Mouse (Mus musculus): ENCODE data around the gene Mettl16. TPM values are rescaled to one million over a fixed set of nuclear protein-coding genes. Genes with fewer than 3 reads are reported as not detected.

The Mettl16 gene
- polyA plus RNA-seq, 1 experiment = 24.8 TPM

DNA sequence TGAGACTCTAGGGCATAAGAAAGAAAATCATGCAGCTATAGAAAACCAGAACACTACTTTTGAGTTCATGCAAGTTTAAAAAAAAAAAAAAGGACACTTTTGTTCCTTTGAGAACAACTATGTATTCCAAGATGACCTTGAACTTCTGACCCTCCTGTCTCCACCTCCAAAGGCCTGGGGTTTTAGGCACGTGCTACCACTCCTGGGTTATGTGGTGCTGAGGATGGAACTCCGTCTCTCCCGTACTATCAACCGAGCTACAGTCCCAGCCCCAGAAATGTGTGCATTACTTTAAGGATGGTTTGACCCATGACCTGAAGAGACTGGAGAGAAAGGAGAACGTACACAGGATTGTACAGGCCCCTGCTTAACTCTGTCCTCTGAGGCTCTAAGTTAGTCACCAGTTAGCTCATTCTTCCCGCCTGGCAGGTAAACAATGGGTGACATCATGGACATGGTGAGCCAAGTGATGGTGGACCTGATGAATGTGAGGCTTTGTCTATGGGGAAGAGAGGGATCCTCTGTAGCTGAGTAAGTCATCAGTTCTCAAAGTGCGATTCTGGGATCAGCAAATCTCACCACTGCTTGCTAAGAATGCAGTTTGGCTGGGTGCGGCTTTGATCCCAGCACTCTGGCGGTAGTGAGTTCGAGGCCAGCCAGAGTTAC, 6.5 kb upstream of the Mettl16 start:
- TF ChIP-seq GATA1 (IDR thresholded peaks at IDR 0.05; ENCODE audit: low read length) = no peak

DNA sequence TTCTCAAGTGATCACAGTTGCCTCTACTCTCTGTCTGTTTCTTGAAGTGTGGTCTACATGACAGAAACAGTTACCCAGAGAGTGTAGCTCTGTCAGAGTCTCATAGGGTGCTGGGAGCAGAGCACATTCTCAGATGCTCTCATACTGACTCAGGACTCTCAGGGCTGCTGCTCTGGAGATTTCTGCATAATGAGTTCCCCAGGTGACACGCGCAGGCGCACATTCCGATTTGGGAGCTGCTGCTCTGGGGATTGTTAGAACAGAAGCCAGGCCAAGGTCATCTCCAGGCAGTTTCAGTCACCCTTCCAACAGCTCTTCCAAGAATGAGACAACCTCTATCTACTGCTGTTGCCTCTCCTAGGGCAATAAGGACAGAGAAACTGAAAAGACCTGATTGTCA, 3.2 kb upstream of the Mettl16 start:
- TF ChIP-seq GATA1 (IDR thresholded peaks at IDR 0.05; ENCODE audit: low read length) = no peak

DNA sequence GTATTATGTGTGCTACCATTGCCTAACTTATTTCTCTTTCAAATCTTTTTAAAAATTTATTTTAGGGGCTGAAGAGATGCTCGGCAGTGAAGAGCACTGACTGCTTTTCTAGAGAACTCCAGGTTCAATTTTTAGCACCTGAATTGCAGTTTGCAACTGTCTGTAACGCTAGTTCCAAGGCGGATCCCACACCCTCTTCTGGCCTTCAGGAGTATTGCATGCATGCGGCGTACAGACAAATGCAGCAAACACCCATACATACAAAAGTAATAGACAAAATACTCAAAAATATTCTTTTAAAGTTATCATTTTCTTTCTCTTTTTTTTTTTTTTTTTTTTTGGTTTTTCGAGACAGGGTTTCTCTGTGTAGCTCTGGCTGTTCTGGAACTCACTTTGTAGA, 2.6 kb upstream of the Mettl16 start:
- no peak for TF ChIP-seq GATA1 (IDR thresholded peaks at IDR 0.05; ENCODE audit: low read length)

DNA sequence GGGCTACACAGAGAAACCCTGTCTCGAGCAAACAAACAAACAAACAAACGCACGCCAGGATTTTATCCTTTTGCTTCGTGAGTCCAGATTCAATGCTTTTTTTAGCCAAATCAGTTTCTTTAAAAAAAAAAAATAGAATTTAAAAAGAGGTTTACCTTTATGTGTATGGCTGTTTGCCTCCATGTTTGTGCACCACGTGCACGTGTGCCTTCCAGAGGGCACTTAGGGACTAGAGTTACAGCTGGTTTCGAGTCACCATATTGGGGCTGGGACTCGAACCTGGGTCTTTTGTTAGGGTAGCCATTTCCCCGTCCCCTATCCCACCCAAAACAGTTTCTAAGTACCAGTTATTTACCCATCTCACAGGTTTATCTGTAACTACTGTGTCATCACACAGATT, 593 bp upstream of the Mettl16 start:
- no peak for TF ChIP-seq GATA1 (IDR thresholded peaks at IDR 0.05; ENCODE audit: low read length)

DNA sequence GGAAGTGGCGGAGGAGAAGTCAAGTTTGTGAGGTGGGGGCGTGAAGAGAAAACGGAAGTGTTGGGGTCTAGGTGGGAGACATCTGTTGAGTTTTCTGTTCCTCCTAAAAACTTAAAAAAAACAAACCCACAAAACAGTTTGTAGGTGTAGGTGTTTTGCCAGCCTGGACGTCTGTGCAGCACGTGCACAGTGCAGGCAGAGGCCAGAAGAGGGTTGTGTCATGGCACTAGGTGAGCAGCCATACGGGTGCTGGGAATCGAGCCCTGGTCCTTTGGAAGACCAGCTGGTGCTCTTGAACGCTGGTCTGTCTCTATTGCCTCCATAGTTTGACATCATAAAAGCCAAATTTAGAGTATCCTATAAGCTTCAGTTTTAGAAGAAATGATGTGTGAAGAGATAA, 604 bp downstream of the Mettl16 start:
- TF ChIP-seq GATA1 (IDR thresholded peaks at IDR 0.05; ENCODE audit: low read length) = no peak

DNA sequence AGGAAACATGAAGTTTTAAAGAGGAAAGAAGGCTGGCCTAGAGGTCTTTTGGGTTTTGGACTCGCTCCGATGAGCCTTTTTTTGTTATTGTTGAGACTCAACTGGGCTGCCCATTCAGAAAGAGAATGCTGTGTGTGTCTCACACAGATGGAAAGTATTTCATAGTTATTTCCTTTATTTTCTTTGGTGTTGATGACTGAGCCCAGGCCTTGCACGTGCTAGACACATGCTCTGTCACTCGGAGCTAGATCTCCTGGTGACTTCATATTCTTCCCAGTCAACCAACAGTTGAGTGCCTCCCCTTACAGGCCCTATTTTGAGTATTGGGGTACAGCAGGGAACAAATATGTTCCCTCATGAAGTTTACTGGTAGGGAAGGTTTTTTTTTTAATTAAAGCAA, 1.0 kb downstream of the Mettl16 start:
- no peak for TF ChIP-seq GATA1 (IDR thresholded peaks at IDR 0.05; ENCODE audit: low read length)

DNA sequence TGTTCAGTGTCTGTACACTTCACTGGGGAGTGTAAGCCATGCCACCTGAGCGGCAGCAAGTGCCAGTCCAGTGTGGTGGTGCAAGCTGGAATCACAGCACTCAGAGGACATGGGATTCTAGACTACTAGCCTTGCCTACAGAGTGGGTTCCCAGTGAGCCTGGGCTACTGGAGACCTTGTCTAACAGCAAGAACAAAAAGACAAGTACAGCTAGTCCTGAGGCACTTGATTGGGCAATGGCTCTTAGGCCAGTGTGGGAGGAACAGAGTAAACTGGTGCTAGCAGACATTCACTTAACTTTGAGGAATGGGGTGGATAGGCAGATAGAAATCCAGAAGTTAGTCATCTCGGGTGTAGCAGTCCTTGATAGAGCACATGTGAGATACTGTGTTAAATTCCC, 1.8 kb downstream of the Mettl16 start:
- no peak for TF ChIP-seq GATA1 (IDR thresholded peaks at IDR 0.05; ENCODE audit: low read length)

DNA sequence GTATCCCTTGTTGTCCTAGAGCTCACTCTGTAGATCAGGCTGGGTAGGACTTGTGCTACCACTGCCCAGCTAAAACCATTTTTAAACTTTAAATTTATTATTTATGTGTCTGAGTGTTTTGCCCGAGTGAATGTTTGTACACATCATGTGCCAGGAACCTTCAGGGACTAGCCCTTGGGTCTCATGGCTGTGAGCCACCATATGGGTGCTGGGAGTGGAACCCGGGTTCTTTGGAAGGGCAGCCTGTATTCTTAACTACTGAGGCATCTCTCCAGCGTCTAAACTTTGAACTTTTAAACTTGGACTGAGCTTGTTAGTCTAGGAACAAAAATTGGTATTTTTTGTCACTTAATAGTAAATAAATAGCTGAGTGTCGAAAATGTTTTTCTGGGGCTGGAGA, 22.2 kb downstream of the Mettl16 start:
- no peak for TF ChIP-seq GATA1 (IDR thresholded peaks at IDR 0.05; ENCODE audit: low read length)

DNA sequence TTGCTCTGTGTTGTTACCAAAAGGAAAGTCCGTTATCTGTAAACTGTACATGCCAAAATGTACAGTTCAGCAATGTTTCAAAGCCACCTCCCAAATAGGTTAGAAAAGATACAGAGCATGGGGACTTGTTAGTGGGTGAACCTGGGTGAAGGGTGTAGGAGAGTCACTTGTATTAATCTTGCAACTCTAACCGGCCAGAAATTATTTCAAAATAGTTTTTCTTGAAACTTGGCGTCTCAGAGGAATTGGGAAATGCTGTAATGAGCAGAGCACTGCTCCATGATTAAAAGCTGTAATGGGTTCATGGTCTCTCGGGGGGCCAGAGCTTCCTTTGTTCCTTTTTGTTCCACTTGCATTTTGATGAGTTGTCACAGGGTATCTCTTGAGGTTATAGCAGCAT, 30.0 kb downstream of the Mettl16 start:
- TF ChIP-seq GATA1 (IDR thresholded peaks at IDR 0.05; ENCODE audit: low read length) = no peak

DNA sequence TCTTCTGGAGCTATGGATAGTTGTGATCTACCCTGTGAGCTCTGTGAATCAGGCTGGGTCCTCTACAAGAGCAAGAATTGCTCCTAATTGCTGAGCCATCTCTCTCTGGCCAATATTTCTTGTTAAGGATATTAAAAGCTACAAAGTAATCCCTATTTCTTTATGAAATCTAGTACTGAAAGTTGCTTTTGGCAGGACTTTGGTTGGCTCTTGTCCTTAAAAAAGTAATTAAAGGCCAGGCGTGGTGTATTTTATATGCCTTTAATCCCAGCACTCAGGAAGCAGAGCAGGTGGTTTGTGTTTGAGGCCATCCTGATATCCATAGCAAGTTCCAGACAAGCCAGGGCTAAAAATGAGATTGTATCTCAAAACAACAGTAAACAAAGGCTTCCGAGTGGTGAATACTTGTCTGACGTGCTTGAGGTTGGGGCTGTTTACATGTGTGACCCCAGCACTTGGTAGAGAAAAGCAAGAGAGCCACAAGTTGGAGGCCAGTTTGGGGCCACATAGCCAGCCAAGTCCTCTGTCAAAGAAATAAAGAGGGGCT, 33.5 kb downstream of the Mettl16 start:
- TF ChIP-seq GATA1 (IDR thresholded peaks at IDR 0.05; ENCODE audit: low read length) = no peak

DNA sequence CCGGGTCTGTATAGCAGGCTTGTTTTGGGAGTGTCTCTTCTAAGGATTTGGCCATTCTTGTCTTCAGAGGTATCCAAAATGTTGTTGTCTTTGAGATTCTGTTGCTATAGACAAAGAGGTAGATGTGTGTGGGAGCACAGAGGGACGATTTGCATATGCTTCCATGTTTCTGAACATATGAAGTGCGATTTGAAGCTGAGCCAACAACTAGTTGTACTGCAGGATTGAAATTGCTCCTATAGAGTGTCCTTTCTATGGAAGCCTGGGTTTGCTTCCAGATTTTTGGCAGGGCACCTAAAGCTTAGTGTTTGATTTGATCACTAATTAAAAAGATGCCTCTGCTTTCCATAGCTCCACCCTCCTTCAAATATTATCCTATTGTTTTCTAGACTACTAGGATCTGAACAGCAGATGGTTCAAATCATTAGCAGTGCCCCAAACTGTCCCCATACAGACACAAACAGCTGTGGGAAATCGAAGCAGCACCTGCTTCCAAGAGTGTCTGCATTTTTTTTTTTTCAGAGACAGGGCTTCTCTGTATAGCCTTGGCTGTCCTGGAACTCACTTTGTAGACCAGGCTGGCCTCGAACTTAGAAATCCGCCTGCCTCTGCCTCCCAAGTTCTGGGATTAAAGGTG, 36.7 kb downstream of the Mettl16 start:
- TF ChIP-seq GATA1 (IDR thresholded peaks at IDR 0.05; ENCODE audit: low read length) = no peak

DNA sequence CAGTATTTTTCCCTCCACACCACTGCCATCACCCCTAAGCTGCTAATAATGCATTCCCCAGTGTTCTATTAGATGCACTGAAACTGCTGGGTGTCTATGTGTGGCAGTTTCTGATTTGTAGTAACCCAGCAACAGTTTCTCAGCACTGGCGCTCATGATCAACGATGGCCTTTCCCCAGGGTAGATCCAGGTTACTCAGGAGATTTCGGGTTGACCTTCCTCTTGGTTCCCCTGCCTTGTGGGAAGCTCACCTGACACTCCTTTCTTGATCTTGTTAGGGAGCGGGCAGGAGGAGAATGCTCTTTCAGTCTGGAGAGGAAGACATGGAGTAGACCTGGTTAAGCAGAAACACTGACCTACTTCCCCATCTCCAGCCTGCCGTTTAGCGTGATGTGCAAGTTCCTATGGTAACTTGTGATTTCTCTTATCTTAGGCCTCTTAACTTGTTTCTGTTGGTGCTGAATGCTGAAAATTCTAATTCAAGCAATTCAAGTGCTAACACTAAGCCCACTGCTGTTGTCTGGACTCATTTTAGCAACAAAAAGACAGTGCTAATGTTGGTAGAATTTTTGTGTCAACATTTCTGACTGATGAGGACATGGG, 37.7 kb downstream of the Mettl16 start:
- no peak for TF ChIP-seq GATA1 (IDR thresholded peaks at IDR 0.05; ENCODE audit: low read length)

DNA sequence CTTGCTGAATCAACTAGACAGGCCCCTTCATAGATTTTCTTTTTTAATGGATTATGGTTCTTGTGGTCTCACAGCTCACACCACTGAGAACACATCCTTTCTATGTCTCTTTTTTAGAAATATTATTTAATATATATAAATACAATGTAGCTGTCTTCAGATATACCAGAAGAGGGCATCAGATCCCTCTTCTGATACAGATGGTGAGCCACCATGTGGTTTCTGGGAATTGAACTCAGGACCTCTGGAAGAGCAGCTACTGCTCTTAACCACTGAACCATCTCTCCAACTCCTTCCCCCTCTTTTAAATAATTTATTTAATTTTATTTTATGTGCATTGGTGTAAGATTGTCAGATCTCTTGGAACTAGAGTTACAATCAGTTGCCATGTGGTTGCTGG, 39.5 kb downstream of the Mettl16 start:
- TF ChIP-seq GATA1 (IDR thresholded peaks at IDR 0.05; ENCODE audit: low read length) = no peak

DNA sequence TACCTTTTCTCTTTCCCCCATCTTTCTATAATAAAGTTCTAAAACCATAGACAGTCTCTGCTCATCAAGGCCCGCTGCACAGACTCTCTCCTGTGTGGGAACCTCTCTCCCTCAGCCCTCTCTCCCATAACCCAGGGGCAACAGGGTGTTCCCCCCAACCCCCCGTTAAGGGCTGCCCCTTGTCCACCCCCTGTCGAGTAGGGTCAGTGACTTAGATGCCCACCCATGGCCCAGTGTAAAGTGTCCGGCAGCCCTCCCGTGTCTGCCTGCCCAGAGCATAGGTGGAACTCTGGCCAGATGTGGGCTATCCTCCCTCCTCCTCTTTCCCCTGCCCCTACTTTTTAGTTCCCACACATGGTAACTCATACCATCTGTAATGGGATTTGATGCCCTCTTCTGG, 40.9 kb downstream of the Mettl16 start:
- no peak for TF ChIP-seq GATA1 (IDR thresholded peaks at IDR 0.05; ENCODE audit: low read length)

DNA sequence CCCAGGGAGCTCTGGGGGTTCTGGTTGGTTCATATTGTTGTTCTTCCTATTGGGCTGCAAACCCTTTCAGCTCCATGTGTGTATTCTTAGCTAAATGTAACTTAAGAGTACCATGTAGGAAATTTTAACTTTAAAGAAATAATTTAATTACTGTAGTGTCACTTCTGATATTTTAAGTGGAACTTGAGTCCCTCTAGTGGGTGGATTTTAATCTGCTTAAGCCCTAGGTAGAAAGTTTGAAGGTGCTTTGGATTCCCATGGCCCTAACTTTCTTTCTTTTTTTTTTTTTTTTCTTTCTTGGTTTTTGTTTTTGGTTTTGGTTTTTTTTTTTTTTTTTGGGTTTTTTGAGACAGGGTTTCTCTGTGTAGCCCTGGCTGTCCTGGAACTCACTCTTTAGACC, 45.2 kb downstream of the Mettl16 start:
- no peak for TF ChIP-seq GATA1 (IDR thresholded peaks at IDR 0.05; ENCODE audit: low read length)

DNA sequence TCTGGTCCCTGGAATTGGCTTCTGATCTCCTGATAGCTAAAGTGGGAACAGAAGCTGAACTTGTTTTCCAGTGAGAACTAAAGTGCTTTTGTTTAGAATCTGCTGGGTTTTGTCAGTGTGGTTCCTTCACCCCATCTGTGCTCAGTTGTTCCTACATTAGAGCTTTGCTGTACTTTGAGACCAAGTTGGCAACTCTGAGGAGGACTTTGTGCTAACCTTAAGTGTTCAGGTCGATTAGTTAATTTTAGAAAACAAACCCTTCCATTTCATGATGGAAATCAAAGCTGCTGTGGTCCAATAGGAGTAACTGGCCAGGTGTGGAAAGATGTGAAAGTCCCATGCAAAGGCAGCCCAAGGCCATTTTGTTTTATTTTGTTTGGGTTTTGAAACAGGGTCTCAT, 50.3 kb downstream of the Mettl16 start:
- TF ChIP-seq GATA1 (IDR thresholded peaks at IDR 0.05; ENCODE audit: low read length) = no peak

DNA sequence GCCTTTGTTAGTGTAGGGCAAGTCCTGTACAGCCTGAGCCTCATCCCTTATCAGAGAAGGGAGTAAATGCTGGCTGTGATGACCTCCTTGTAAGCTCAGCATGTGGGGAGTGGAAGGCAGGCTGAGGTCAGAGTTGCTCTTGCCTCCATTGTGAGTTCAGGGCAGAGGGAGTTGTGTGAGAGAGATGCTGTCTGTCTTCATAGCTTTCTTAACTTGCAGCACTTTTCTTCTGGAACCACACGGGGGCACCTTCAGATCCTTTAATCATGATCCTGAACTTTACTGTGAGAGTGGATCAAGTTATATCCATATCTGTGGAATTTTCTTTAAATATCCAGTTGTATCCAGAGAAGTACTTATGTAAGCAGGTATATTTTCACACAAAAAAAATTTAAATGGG, 50.8 kb downstream of the Mettl16 start:
- no peak for TF ChIP-seq GATA1 (IDR thresholded peaks at IDR 0.05; ENCODE audit: low read length)

All from G1E-ER4 (cell line).